Mouse (Mus musculus) limb, embryonic 12.5 days (tissue): Measurements from ENCODE around the gene Pcolce2. TPM values are rescaled to one million over a fixed set of nuclear protein-coding genes. Genes with fewer than 3 reads are reported as not detected.

Experiments
- ATAC-seq: fragments of 200-750 bp; cut with Nextera tagmentation; 2 replicates; pipeline ENCODE4 v1.8.0; 2017; ENCODE audit warnings: low read depth, moderate TSS enrichment; ENCODE audit not compliant: insufficient number of reproducible peaks, insufficient read depth, low FRiP score, low TSS enrichment
- H3K27ac ChIP-seq: fragments of 300-500 bp; sonication (generic); 2 replicates; pipeline ENCODE4 v1.5.1; 2016; ENCODE audit warnings: mild to moderate bottlenecking, moderate library complexity
- H3K27me3 ChIP-seq: fragments of 300-500 bp; sonication (generic); 2 replicates; pipeline ENCODE4 v1.6.1; 2016; ENCODE audit warnings: mild to moderate bottlenecking, moderate library complexity
- H3K36me3 ChIP-seq: fragments of 300-500 bp; sonication (generic); 2 replicates; pipeline ENCODE4 v1.6.1; 2016; ENCODE audit warnings: mild to moderate bottlenecking, moderate library complexity
- H3K4me1 ChIP-seq: fragments of 300-500 bp; sonication (generic); replicated peaks from 2 replicates; pipeline ENCODE4 v1.6.1; 2016
- H3K4me2 ChIP-seq: fragments of 300-500 bp; sonication (generic); 2 replicates; pipeline ENCODE4 v1.6.1; 2016; ENCODE audit warnings: mild to moderate bottlenecking, moderate library complexity
- H3K4me3 ChIP-seq: fragments of 300-500 bp; sonication (generic); replicated peaks from 2 replicates; pipeline ENCODE4 v1.5.1; 2016; ENCODE audit warnings: mild to moderate bottlenecking
- H3K9ac ChIP-seq: fragments of 300-500 bp; sonication (generic); replicated peaks from 2 replicates; pipeline ENCODE4 v1.6.1; 2016; ENCODE audit warnings: mild to moderate bottlenecking, moderate library complexity
- H3K9me3 ChIP-seq: fragments of 300-500 bp; sonication (generic); 2 replicates; pipeline ENCODE4 v1.6.1; 2016; ENCODE audit warnings: mild to moderate bottlenecking, moderate library complexity
- WGBS: fragments of 180-500 bp; shearing (Covaris S2); methylation state at CpG from one replicate; pipeline ENCODE4 v1.1.7; 2016; 5-methylcytosine and 5-hydroxymethylcytosine counted together
- polyA plus RNA-seq: library from polyadenylated mRNA; unstranded; fragments of >200 nt; fragmentation: Nextera tagmentation; extraction: Ambion mirVana; gene quantifications from 2 replicates; pipeline ENCODE4 v1.2.1, GENCODE M21; 2016

The Pcolce2 gene
- 10.4 and 12.8 TPM in 2 replicates for polyA plus RNA-seq

DNA sequence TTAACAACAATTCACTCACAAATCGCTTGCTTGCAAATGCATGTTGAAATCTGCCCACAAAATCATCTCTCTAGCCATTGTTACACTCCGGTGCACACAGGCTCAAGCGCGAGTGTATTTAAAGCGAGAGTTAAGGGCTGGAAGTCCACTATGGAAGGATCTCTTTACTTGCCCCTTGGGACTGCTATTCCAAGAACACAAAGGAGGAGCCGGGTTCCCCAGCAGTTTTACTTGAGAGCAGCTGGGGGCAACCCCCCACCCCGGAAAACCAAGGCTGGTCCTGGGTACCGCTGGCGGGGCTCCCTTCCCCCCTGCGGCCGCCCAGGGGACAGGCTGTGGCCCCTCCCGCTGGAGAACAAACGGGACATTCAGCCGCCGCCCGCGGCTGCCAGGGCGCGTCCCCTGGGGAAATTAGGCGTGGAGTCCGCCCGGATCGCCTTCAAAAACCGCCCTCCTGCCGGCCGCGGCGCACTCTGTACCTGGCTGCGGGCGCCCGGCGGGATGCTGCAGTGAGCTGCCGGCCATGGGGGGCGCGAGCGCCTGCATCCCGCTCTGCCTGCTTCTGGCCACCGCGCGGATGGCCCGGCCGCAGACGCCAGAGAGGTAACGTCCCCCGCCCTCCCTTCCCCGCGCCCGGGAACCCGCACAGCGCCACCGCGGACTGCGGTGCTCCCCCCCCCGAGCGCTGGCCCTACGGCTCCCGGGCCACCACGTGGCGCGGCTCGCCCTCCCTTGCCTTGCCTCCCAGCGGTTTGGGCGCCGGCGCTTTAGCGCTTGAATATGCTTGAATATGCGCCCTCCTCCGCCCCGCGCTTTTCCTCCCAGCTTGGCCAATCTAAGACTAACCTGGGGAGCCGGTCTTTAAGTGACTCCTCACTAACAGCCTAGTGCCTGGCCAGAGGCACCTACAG is at the start of gene Pcolce2:
Gene Pcolce2 (plus strand): TSS at position 331 of the 911 bp plus-strand sequence.
- Histone ChIP-seq H3K36me3 (no peaks in the 10 kb centered on the region), H3K27me3 (no peaks in the 10 kb centered on the region; the same call in 1 of the 2 replicates), H3K4me3 (peak within 1 kb of the TSS; percentile 68), H3K4me2 (peak within 1 kb of the TSS; percentile 91), H3K9me3 (no peaks in the 10 kb centered on the region), H3K9ac (peak within 1 kb of the TSS; percentile 84), H3K4me1 (peaks cover 27% of the 10 kb centered on the region), H3K27ac (peak within 1 kb of the TSS; percentile 84)
- peak; percentile 82 for ATAC-seq
- under 1% methylated on average over 71 of the region's 71 CpGs for WGBS

- WGBS, result 89% methylated on average over 7 of the region's 7 CpGs
- no peak overlapping the region for H3K9ac ChIP-seq
- no peak overlapping the region for H3K4me3 ChIP-seq
- no peak overlapping the region for H3K27ac ChIP-seq
- H3K36me3 ChIP-seq, result no peaks in the 10 kb centered on the region
- ATAC-seq, result no peak
- H3K9me3 ChIP-seq, result peaks cover 4% of the 10 kb centered on the region; the same call in 1 of the 2 replicates
- H3K27me3 ChIP-seq, result no peaks in the 10 kb centered on the region
- H3K4me1 ChIP-seq, result no peaks in the 10 kb centered on the region; the same call in 1 of the 2 replicates
- no peak overlapping the region for H3K4me2 ChIP-seq
Measured at GRCm38 (mm10) chr9:95588070-95588469, 49.3 kb upstream of the Pcolce2 start.

DNA sequence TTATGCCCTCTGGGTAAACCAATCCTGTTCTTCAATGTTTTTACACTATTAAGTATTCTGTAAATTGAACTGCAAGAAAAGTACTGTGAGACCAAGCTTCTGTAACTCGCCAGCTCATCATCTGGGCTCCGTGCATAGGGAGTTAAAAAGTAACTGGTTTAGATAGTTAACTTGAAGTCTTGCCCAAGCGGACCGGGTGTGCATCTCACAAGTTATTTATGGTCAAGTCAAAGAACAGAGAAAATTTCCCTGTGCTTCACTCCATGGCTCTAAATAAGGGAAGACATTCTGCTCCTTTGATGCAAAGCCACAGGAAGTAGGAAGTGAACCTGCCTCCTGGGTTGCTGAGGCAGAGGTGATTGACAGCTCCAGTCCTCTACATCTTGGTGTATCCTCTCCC is 43.1 kb upstream of the Pcolce2 start:
- Histone ChIP-seq H3K27ac (no peak overlapping the region), H3K36me3 (no peaks in the 10 kb centered on the region), H3K9me3 (no peaks in the 10 kb centered on the region), H3K4me2 (no peak overlapping the region), H3K4me3 (no peak overlapping the region), H3K27me3 (peaks cover 7% of the 10 kb centered on the region; the same call in 1 of the 2 replicates), H3K4me1 (peaks cover 8% of the 10 kb centered on the region; the same call in 1 of the 2 replicates), H3K9ac (no peak overlapping the region)
- no peak for ATAC-seq
- WGBS, result 70% methylated on average over 4 of the region's 4 CpGs

DNA sequence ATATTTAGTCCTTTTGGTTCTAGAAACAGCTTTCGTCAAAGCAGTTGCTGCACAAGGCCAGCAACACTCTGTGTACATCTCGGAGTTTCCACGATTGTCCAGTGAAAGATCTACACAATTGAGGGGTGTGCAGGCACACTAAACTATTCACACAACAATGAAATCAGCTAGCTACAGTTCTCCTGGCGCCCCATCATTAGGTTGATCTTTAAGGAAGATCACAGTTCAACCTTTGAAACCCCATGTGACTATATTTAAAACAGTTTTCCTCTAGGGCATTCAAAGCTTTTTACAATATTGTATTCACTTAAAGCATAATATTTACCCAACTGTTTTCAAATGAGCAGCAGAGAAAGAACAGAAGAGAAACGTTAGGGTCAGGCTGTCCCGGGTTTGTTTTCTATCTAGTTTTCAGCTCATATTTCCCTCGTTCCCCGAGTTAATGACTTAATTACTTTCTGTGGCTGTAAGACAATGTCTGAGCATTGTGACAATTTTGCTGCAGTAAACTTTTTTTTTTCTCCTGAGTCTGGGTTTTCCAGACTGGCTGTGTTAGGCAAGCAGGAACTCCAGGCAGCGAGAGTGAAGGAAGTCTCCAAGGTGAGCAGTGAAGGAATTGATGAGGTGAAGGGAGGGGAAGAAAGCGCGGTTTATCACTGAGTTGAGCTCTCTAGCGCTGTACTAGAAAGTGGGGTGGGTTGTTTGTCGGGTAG is 39.8 kb upstream of the Pcolce2 start:
- WGBS, result 42% methylated on average over 13 of the region's 13 CpGs
- Histone ChIP-seq H3K36me3 (no peaks in the 10 kb centered on the region), H3K4me3 (no peak overlapping the region), H3K27ac (no peak overlapping the region), H3K9ac (no peak overlapping the region), H3K4me2 (peak overlapping the region; percentile 46), H3K27me3 (peaks cover 7% of the 10 kb centered on the region; the same call in 1 of the 2 replicates), H3K4me1 (peaks cover 8% of the 10 kb centered on the region; the same call in 1 of the 2 replicates), H3K9me3 (no peaks in the 10 kb centered on the region)
- no peak for ATAC-seq

DNA sequence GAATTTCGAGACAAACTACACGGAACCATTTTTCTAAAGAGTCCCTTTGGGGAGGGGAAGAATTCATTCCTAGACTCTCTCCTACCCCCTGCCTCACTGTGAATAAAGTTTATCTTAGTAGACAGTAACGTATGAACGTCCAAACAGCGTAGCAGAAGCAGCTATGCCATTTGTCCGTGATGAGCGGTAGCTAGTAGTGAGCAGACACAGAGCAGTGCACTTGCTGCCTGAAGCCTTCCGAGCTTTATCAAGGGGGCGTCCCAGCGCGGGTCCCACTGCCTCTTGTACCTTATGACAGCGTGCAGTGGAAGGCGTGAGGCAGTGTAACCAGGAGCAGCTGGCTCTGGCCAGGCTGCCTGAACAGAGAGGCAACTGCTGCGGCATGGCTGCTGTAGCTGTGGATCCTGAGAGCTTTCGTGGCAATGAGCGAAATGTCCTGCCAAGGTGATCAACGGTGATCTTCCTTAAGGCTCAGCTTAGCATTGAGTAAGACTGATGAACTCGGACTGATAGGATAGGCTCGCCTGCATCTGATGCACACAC is 39.2 kb upstream of the Pcolce2 start:
- no peaks in the 10 kb centered on the region for H3K9me3 ChIP-seq
- no peak for ATAC-seq
- no peak overlapping the region for H3K27ac ChIP-seq
- peak overlapping the region; percentile 46 for H3K4me2 ChIP-seq
- no peaks in the 10 kb centered on the region for H3K36me3 ChIP-seq
- WGBS, result 50% methylated on average over 19 of the region's 19 CpGs
- H3K4me3 ChIP-seq, result no peak overlapping the region
- no peak overlapping the region for H3K9ac ChIP-seq
- H3K4me1 ChIP-seq, result peaks cover 8% of the 10 kb centered on the region; the same call in 1 of the 2 replicates
- H3K27me3 ChIP-seq, result peaks cover 7% of the 10 kb centered on the region; the same call in 1 of the 2 replicates

DNA sequence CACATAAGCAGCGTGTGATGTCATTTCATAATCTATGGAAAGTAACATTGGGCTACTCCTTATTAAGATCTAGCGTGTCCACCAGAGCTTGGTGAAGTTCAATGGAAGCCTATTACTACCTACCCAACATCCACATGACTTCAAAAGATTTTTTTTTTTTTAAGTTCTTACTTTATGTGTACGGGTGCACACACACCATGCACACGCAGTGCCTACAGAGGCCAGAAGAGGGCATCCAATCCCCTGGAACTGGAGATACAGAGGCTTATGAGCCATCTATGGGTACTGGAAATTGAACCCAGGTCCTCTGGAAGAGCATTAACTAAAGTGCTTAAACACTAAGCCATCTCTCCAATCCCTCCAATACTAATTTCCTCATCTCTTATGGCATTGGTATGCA is 38.0 kb upstream of the Pcolce2 start:
- H3K4me1 ChIP-seq, result peaks cover 8% of the 10 kb centered on the region; the same call in 1 of the 2 replicates
- ATAC-seq, result no peak
- no peak overlapping the region for H3K4me2 ChIP-seq
- peaks cover 7% of the 10 kb centered on the region; the same call in 1 of the 2 replicates for H3K27me3 ChIP-seq
- H3K27ac ChIP-seq, result no peak overlapping the region
- no peak overlapping the region for H3K4me3 ChIP-seq
- no peaks in the 10 kb centered on the region for H3K9me3 ChIP-seq
- WGBS, result 88% methylated on average over 4 of the region's 4 CpGs
- H3K36me3 ChIP-seq, result no peaks in the 10 kb centered on the region
- H3K9ac ChIP-seq, result no peak overlapping the region

GRCm38 (mm10) chr9:95602849-95603248 is 34.6 kb upstream of the Pcolce2 start:
- Histone ChIP-seq H3K27me3 (peaks cover 7% of the 10 kb centered on the region; the same call in 1 of the 2 replicates), H3K9ac (no peak overlapping the region), H3K27ac (no peak overlapping the region), H3K4me1 (peaks cover 5% of the 10 kb centered on the region; the same call in 1 of the 2 replicates), H3K36me3 (no peaks in the 10 kb centered on the region), H3K4me3 (no peak overlapping the region), H3K9me3 (no peaks in the 10 kb centered on the region), H3K4me2 (no peak overlapping the region)
- ATAC-seq, result no peak
- WGBS, result 90% methylated on average over 3 of the region's 3 CpGs

- H3K9me3 ChIP-seq, result no peaks in the 10 kb centered on the region
- no peak overlapping the region for H3K4me2 ChIP-seq
- H3K27ac ChIP-seq, result no peak overlapping the region
- H3K9ac ChIP-seq, result no peak overlapping the region
- no peaks in the 10 kb centered on the region for H3K36me3 ChIP-seq
- 89% methylated on average over 9 of the region's 9 CpGs for WGBS
- no peak for ATAC-seq
- H3K4me3 ChIP-seq, result no peak overlapping the region
- 0 out of 2 replicates have a peak, but pooled peaks cover under 1% of the 10 kb centered on the region for H3K4me1 ChIP-seq
- peaks cover 3% of the 10 kb centered on the region; the same call in 1 of the 2 replicates for H3K27me3 ChIP-seq
Measured at GRCm38 (mm10) chr9:95603316-95603715, 34.1 kb upstream of the Pcolce2 start.

GRCm38 (mm10) chr9:95607196-95607595 is 30.2 kb upstream of the Pcolce2 start:
- H3K36me3 ChIP-seq, result no peaks in the 10 kb centered on the region
- 66% methylated on average over 5 of the region's 5 CpGs for WGBS
- H3K27me3 ChIP-seq, result no peaks in the 10 kb centered on the region
- ATAC-seq, result no peak
- no peaks in the 10 kb centered on the region for H3K4me1 ChIP-seq
- H3K4me2 ChIP-seq, result no peak overlapping the region
- H3K9me3 ChIP-seq, result no peaks in the 10 kb centered on the region
- H3K4me3 ChIP-seq, result no peak overlapping the region
- H3K9ac ChIP-seq, result no peak overlapping the region
- H3K27ac ChIP-seq, result no peak overlapping the region

GRCm38 (mm10) chr9:95612246-95612768 is 25.1 kb upstream of the Pcolce2 start:
- no peak overlapping the region for H3K4me3 ChIP-seq
- ATAC-seq, result no peak
- H3K36me3 ChIP-seq, result no peaks in the 10 kb centered on the region
- WGBS, result 76% methylated on average over 8 of the region's 8 CpGs
- no peak overlapping the region for H3K27ac ChIP-seq
- H3K9me3 ChIP-seq, result no peaks in the 10 kb centered on the region
- H3K27me3 ChIP-seq, result no peaks in the 10 kb centered on the region
- H3K4me1 ChIP-seq, result 0 out of 2 replicates have a peak, but pooled peaks cover 2% of the 10 kb centered on the region
- no peak overlapping the region for H3K9ac ChIP-seq
- no peak overlapping the region for H3K4me2 ChIP-seq
